Mouse (Mus musculus): ENCODE results near the gene Kcnc1. TPM values are rescaled to one million over a fixed set of nuclear protein-coding genes. Genes with fewer than 3 reads are reported as not detected.

Gene Kcnc1
- polyA plus RNA-seq, 1 experiment from 2014 or later: 8.5 TPM

DNA sequence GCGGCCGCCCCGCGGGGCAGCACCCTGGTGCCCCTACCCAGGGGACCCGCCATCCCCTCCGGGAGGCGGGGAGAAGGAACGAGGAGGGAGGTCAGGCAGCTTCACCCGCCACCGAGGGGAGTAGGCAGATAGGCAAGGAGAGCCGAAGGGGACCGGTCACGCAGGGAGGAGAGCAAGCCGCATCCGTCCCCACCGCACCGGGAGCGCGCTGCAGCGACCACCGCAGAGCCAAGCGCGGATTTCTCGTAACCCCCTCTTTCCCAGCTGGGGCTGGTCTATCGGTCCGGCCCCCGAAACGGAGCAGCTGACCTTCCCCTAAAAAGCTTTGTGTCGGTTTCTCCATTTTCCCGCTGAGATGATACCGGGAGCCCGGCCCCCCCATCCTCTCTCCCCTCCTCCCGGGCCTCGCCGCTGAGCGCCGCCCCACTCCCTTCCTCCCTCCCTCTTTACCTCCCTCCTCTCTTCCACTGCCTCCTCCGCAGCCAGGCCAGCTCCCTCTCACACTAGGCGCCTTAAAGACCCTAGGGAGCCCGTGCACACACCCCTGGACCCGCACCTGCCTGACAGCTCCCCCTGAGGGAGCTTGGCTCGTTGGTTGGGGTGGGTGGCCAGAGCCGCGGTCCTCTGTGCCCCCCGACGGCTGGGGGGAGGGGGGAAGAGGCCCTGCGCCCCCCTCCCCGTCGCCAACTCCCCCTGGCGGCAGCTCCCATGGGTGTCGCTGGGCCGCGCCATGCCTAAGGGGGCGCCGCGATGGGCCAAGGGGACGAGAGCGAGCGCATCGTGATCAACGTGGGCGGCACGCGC lies 833 bp downstream of the Kcnc1 start:
- Histone ChIP-seq H3K4me3 (peak overlapping the region; percentile 86), H3K36me3 (no peaks in the 10 kb centered on the region), H3K27ac (replicated peaks) (peak overlapping the region; percentile 86), H3K9me3 (no peaks in the 10 kb centered on the region), H3K9ac (peak overlapping the region; percentile 96), H3K27me3 (peaks cover 58% of the 10 kb centered on the region), H3K4me2 (peak overlapping the region; percentile 65), H3K4me1 (replicated peaks) (peaks cover 60% of the 10 kb centered on the region)
- peak; percentile 57 for ATAC-seq (ENCODE audit: low read depth)
- under 1% methylated on average over 60 of the region's 64 CpGs for WGBS

DNA sequence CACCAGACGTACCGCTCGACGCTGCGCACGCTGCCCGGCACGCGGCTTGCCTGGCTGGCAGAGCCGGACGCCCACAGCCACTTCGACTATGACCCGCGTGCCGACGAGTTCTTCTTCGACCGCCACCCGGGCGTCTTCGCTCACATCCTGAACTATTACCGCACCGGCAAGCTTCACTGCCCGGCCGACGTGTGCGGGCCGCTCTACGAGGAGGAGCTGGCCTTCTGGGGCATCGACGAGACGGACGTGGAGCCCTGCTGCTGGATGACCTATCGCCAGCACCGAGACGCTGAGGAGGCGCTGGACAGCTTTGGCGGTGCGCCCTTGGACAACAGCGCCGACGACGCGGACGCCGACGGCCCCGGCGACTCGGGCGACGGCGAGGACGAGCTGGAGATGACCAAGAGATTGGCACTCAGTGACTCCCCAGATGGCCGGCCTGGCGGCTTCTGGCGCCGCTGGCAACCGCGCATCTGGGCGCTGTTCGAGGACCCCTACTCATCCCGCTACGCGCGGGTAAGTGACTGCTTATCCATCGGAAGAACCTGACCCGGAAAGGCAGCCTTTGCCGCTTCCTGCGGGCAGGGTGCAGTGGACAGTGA lies 1.5 kb downstream of the Kcnc1 start:
- Histone ChIP-seq H3K9me3 (no peaks in the 10 kb centered on the region), H3K27me3 (peaks cover 57% of the 10 kb centered on the region), H3K36me3 (no peaks in the 10 kb centered on the region), H3K27ac (replicated peaks) (no peak overlapping the region), H3K4me1 (replicated peaks) (peaks cover 62% of the 10 kb centered on the region), H3K9ac (peak overlapping the region; percentile 96), H3K4me3 (peak overlapping the region; percentile 86), H3K4me2 (peak overlapping the region; percentile 65)
- no peak for ATAC-seq (ENCODE audit: low read depth)
- WGBS: 11% methylated on average over 70 of the region's 70 CpGs

DNA sequence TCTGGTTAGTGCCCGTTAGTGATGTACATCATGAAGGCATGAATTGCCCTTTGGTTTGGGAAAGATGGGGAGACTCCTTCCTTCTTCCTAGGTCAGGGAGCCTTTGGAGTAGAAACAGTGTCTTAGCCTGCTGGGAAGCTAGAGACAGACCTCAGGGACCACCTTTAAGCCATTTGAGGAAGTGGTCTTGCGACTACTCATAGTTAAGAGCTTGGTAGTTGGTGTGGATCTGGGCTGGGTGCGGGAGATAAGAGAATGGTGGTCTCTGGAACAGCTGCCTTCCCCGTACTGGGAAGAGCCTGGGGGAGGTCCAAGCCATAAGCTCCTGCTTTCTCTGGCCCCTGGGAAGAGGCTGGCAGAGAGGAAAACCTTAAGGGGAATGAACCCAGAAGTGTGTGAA lies 2.3 kb downstream of the Kcnc1 start:
- Histone ChIP-seq H3K4me2 (peak overlapping the region; percentile 65), H3K27me3 (peaks cover 53% of the 10 kb centered on the region), H3K27ac (replicated peaks) (no peak overlapping the region), H3K4me1 (replicated peaks) (peaks cover 64% of the 10 kb centered on the region), H3K36me3 (no peaks in the 10 kb centered on the region), H3K4me3 (peak overlapping the region; percentile 86), H3K9ac (peak overlapping the region; percentile 96; the same call in 1 of the 2 replicates), H3K9me3 (no peaks in the 10 kb centered on the region)
- WGBS: 63% methylated on average over 4 of the region's 4 CpGs
- ATAC-seq (ENCODE audit: low read depth): no peak

DNA sequence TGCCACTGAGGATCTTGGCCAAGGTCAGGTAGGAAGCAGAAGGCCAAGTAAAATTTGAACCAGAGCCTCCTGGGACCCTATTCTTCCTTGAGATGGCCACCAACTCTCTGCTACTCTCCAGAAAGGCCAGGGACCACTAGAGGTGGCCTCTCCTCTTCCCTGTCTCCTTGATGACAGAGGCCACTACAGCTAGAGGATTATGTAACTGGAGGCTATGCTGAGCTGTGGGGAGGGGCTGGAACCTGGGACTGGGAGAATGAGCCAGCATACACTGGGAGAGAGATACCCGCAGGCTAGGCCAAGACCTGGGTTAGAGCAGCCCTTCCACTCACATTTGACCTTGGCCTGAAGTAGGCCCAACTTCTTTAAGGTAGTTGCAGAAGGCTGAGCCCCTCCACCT lies 3.4 kb downstream of the Kcnc1 start:
- Histone ChIP-seq H3K9ac (no peak overlapping the region), H3K36me3 (no peaks in the 10 kb centered on the region), H3K9me3 (no peaks in the 10 kb centered on the region), H3K27ac (replicated peaks) (no peak overlapping the region), H3K27me3 (peaks cover 43% of the 10 kb centered on the region), H3K4me3 (peak overlapping the region; percentile 86), H3K4me2 (peak overlapping the region; percentile 65), H3K4me1 (replicated peaks) (peaks cover 65% of the 10 kb centered on the region)
- WGBS: 90% methylated on average over 1 of the region's 1 CpGs
- no peak for ATAC-seq (ENCODE audit: low read depth)

DNA sequence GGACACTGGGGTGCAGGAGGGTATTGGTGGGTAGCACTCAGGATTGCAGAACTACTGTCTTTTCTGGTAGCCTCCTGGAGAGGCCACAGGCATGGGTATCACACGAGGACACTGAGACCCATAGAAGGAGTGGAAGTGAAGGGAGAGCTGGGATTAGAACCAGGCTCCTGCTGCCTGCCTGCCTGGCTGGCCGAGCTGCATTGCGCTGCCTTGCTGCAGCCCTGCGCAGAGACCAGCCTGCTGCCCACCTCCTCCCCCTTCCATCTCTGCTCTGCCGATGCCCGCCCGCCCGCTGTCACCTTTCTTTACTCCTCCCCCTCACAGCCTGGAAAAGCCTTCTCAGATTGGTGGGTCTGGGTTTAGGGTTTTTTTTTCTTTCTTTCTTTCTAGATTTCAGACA lies 4.0 kb downstream of the Kcnc1 start:
- no peak overlapping the region for H3K27ac ChIP-seq (replicated peaks)
- no peak for ATAC-seq (ENCODE audit: low read depth)
- WGBS: 44% methylated on average over 8 of the region's 8 CpGs
- H3K9ac ChIP-seq: peak overlapping the region; percentile 59
- no peaks in the 10 kb centered on the region for H3K9me3 ChIP-seq
- peak overlapping the region; percentile 65 for H3K4me2 ChIP-seq
- peak overlapping the region; percentile 86 for H3K4me3 ChIP-seq
- H3K27me3 ChIP-seq: peaks cover 39% of the 10 kb centered on the region
- H3K36me3 ChIP-seq: no peaks in the 10 kb centered on the region
- H3K4me1 ChIP-seq (replicated peaks): peaks cover 65% of the 10 kb centered on the region

DNA sequence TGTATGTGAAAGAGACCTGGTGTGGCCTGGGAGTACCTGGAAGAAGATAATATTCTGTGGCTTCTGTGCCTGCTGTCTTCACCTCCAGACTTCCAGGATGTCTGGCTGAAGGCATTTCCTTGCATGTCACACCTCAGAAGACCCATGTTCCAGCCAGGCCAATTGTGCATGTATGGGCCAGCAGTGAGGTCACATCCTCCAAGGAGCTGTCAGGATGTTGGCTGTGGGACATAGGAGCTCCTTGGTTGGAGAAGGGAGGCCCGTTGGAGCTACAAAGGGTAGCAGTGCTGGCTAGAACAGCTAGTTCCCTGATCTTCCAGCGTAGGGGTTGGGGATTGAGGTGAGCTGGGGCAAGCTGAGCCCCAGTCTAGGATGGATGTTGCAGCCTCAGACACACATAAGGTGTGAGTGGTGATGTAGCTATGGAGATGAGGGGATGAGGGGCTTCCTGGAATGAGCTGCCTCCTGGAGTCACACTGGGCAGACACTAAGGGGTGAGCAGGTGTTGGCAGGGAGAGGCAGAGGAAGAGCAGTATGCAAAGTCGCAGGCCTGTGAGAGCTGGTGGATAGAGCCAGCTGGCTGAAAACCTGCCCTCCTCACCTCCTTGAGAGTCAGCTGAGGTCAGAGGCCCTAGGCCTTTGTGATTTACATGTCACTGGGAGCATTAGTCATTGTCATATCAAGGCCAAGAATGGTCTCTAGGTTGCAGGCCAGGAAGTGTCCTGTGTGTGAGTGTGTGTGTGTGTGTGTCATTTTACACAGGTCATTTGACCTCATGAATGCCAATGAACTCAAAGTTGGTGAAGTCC lies 5.3 kb downstream of the Kcnc1 start:
- H3K9me3 ChIP-seq: no peaks in the 10 kb centered on the region
- H3K27me3 ChIP-seq: peaks cover 31% of the 10 kb centered on the region
- no peaks in the 10 kb centered on the region for H3K36me3 ChIP-seq
- peak overlapping the region; percentile 45; the same call in 1 of the 2 replicates for H3K9ac ChIP-seq
- H3K4me2 ChIP-seq: peak overlapping the region; percentile 65
- no peak for ATAC-seq (ENCODE audit: low read depth)
- peak overlapping the region; percentile 12 for H3K4me3 ChIP-seq
- H3K27ac ChIP-seq (replicated peaks): no peak overlapping the region
- 72% methylated on average over 3 of the region's 3 CpGs for WGBS
- H3K4me1 ChIP-seq (replicated peaks): peaks cover 58% of the 10 kb centered on the region

DNA sequence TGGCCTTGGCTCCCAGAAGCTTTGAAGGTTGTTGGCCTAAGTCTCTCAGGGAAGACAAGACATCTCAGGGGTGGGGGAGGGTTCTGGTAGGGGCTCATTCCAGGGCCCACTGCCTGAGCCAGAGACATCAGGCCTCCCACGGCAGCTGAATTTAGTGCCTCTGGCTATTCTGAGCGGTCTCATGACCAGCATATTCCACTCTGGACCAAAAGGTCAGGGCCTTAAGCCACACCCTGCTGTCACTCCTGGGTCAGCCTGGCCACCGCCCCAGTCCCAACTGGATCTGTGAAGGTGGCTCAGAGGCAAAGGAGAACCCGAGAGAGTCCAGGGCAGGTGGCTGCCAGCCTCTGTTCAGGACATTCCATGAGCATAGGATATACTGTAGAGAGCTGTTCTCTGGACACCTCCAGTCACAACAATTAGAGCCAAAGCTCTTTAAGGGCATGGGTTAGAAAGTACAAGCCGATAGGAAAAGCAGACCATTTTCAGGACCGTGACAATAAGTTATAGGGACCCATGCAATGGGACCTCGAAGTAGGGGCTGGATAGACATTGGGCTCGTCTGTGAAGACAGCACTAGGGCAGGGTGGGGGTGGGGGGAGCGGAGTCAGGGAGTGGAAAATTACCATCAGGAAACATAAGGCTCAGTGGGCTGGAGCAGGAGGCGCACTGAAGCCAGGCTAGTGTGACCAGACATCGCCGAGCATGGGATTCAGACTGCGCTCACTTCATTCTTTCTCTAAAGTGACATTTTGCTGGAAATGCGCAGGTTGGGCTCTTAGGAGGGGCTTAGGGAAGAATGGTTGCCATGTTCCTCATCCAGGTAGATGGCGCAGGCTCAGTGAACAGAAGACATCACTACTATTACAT lies 7.6 kb downstream of the Kcnc1 start:
- no peak overlapping the region for H3K9ac ChIP-seq
- H3K36me3 ChIP-seq: no peaks in the 10 kb centered on the region
- no peaks in the 10 kb centered on the region for H3K9me3 ChIP-seq
- H3K27ac ChIP-seq (replicated peaks): no peak overlapping the region
- H3K27me3 ChIP-seq: peaks cover 12% of the 10 kb centered on the region
- peaks cover 43% of the 10 kb centered on the region for H3K4me1 ChIP-seq (replicated peaks)
- WGBS: 82% methylated on average over 15 of the region's 15 CpGs
- no peak for ATAC-seq (ENCODE audit: low read depth)
- H3K4me2 ChIP-seq: no peak overlapping the region
- H3K4me3 ChIP-seq: no peak overlapping the region

DNA sequence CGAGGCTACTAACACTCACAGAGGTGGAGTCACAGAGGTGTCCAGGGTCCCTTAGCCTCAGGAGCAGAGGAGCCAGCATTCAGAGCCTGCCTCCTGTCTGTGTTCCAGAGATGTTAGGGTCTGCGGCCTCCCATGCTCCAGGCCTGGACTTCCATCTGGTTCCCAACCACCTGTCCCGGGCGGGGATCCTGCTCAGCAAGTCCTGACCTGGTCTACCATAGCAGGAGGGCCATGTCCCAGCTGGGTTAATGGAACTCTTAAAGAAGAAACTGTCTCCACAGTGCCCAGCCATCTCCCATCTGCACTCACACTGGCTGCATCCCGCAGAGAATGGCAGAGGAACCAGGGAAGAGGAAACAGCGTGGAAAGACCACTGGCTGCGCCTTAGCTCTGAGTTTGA lies 8.5 kb downstream of the Kcnc1 start:
- Histone ChIP-seq H3K4me1 (replicated peaks) (peaks cover 42% of the 10 kb centered on the region), H3K4me2 (no peak overlapping the region), H3K9ac (no peak overlapping the region), H3K27ac (replicated peaks) (no peak overlapping the region), H3K27me3 (peaks cover 7% of the 10 kb centered on the region; the same call in 1 of the 2 replicates), H3K4me3 (no peak overlapping the region), H3K36me3 (no peaks in the 10 kb centered on the region), H3K9me3 (no peaks in the 10 kb centered on the region)
- WGBS: 84% methylated on average over 7 of the region's 7 CpGs
- no peak for ATAC-seq (ENCODE audit: low read depth)

DNA sequence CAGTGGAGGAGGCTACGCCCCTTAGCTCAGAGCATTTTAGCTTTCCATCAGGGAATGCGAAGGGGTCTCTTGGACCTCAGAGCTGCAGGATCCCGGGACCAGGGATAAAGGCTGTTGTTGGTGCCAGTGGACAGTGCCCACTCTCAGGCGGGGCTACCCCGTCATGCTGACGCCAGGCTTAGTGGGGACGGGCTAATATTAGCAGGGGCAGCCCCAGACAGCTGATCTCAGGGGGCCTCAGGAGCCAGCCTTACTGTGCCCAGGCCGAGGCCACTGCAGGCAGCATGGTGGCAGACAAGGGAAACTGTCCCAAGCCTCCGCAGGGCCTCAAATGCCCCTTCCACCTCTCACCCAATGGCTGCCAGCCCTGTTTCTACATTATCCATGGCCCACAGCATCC lies 12.3 kb downstream of the Kcnc1 start:
- Histone ChIP-seq H3K9me3 (no peaks in the 10 kb centered on the region), H3K27me3 (0 out of 2 replicates have a peak, but pooled peaks cover 3% of the 10 kb centered on the region), H3K36me3 (no peaks in the 10 kb centered on the region), H3K4me1 (replicated peaks) (peaks cover 13% of the 10 kb centered on the region), H3K4me3 (no peak overlapping the region), H3K9ac (no peak overlapping the region), H3K27ac (replicated peaks) (no peak overlapping the region), H3K4me2 (no peak overlapping the region)
- WGBS: 85% methylated on average over 9 of the region's 9 CpGs
- ATAC-seq (ENCODE audit: low read depth): no peak

DNA sequence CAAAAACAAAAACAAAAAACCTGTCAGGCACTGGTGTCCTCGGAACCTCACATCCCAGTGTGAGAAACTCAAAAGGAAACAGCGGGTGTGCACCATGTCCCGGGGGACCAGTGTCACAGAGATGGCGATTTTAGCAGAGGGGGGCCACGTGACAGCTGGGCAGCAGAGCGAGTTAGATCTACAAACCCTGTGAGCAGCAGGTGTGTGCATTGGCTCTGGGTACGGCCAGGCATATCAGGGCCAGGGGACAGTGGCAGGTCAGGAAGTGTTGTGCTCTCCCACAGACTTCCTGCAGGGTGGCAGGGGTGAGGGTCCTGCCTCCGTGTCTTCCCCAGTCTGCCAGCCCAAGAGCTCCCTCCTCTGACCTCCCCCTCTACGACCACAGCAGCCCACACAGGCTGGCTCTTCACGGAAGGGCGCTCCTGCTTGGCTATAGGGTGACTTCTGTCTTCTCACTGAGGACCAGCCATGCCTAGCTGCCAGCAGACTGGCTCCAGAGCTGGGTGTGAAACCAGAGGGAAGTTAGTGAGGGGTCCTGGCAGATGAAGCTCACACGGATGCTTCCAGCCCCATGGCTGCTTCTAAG lies 13.0 kb downstream of the Kcnc1 start:
- H3K4me2 ChIP-seq: no peak overlapping the region

DNA sequence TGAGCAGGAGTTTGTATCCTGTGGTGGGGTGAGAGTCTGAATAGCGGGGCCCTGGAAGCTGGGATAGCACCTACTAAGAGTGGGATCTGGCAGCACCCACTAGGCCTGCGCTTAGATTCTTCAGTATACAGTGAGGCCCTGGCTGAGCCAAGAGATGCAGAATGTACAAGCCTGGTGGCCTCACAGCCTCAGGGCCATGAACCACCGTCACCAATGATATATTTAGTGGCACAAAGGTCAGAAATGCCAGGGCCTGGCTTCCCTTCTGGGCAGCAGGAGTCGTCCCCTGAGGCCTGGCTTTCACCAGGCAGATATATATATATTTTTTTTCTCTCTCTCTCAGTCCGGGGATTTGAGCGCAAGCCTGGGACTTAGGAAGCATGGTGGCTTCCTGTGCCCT lies 14.4 kb downstream of the Kcnc1 start:
- Histone ChIP-seq H3K27ac (replicated peaks) (no peak overlapping the region), H3K9me3 (no peaks in the 10 kb centered on the region), H3K27me3 (no peaks in the 10 kb centered on the region), H3K4me2 (no peak overlapping the region), H3K9ac (no peak overlapping the region), H3K36me3 (no peaks in the 10 kb centered on the region), H3K4me1 (replicated peaks) (peaks cover 18% of the 10 kb centered on the region; the same call in 1 of the 2 replicates), H3K4me3 (no peak overlapping the region)
- WGBS: 77% methylated on average over 6 of the region's 6 CpGs
- no peak for ATAC-seq (ENCODE audit: low read depth)

More for the DNA sequence above, 13.0 kb downstream of the Kcnc1 start:
- Histone ChIP-seq H3K4me1 (replicated peaks) (peaks cover 12% of the 10 kb centered on the region; the same call in 1 of the 2 replicates), H3K4me3 (no peak overlapping the region), H3K9ac (no peak overlapping the region), H3K36me3 (no peaks in the 10 kb centered on the region), H3K9me3 (no peaks in the 10 kb centered on the region), H3K27ac (replicated peaks) (no peak overlapping the region), H3K27me3 (0 out of 2 replicates have a peak, but pooled peaks cover 3% of the 10 kb centered on the region)
- ATAC-seq (ENCODE audit: low read depth): no peak
- WGBS: 43% methylated on average over 12 of the region's 12 CpGs
